Mouse (Mus musculus) gastrocnemius, postnatal 10 days (tissue): Measurements from ENCODE around the gene Snx27. TPM values are rescaled to one million over a fixed set of nuclear protein-coding genes. Genes with fewer than 3 reads are reported as not detected.

ENCODE experiments used
- DNase-seq: peaks from one replicate; pipeline ENCODE4 v3.0.0; 2021; ENCODE audit warnings: mixed read lengths
- total RNA-seq, 2 experiments: library from RNA; stranded (reverse); gene quantifications; 2 replicates each; pipeline ENCODE4 v1.2.3; 2021

The Snx27 gene
- total RNA-seq, 2 experiments from 2014 or later: 29.5 to 37.1 TPM

DNA sequence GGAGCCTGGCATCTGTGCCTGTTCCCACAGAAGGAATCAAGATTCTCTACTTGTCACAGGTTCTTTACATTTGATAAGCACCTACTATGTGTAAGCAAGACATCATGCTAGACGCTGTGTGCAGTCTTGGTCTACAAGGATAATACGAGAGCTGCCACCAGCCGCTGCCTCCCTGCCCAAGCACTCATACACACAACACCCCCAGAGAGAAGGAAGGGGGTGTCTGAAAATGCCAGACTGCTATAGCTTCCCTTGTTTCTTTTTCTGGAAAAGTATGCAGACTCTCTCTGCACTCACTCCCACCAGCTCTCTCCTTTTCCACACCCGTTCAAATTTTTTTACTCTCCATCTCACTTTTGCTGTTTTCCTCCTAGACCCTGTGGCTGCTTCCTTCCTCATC lies 105.1 kb downstream of the Snx27 start:
- no peak for DNase-seq

DNA sequence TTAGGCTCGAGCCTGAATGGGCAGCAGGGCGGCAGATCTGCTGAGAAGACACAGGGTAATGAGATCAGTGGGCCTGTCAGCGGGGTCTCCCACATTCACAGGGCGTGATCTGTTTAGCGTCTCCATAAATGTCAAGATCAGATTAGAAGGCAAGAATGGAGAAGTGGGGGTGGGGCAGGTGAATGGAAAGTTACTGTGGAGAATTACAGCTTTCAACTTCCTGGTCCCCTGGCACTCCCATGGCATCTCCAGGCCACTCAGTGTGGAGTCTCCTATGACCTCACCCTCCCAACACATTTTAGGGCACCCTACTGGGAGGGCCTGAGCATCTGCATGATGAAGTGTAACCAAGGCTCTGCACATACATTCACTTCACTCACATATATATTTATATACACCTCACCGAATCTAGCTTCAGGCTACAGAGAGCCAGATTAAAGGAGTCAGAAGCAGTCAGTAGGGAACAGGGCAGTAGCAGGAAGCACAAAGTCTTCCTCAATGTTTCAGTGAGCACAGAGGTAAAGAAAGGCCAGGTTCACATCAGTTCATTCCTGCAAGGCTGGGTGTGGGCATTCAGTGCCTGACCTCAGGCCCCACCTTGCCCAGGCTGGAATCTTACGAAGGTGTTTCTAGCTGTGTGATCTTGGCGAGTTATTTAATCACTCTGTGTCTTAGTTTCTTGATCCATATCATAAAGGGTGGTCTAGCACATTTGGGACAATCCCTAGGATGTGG lies 106.0 kb downstream of the Snx27 start:
- no peak for DNase-seq

GRCm38 (mm10) chr3:94473567-94474232 lies 108.8 kb downstream of the Snx27 start:
- DNase-seq: peak; percentile 25

GRCm38 (mm10) chr3:94473115-94473505 lies 109.4 kb downstream of the Snx27 start:
- DNase-seq: no peak

DNA sequence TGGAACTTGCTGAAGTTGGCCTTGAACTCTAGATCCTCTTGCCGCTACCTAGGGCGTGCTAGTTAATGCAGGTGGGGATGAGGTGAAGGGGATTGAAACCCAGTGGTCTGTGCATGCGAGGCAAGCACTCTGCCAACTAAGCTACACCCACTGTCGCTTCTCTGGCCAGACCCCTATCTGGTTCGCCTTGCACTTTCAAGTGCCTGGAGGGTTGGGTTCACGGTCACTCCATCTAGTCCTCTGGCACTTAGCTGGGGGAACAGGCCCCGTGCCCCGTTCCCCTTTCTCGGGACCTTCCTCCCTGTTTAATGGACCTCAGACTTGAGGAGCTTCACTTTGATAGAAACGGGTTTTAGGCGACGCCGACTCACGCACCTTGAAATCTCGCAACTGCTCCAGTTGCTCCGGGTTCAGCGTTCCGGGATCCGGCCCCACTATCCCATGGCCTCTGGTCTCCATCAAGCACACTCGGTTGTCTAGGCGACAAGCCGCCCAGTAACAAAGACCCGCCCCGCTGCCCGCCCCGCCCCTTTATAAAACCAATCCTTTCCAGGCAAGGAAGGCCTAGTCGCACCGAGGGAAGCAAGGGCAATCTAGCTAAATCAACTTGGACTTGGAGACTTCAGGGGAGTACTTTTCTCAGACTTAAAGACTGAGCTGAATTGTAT lies 109.9 kb downstream of the Snx27 start:
- peak; percentile 24 for DNase-seq

DNA sequence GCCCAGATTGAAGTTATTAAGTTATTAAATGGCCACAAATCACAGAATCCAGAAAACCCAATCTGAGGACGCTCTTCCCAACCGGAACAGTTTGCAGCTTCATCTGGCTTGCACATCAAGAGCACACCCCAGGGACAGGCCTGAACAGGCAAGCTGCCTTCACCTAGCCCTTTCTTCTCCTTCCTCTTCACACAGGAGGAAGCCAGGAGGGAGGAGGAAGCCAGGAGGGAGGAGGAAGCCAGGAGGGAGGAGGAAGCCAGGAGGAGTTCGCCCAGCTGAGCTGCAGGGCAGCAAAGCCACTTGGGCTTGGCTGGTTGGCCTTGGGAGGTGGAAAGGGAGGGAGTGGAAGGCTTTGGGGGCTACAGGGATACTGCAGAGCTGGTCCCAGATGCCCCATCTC lies 113.6 kb downstream of the Snx27 start:
- DNase-seq: no peak

- no peak for DNase-seq
Measured at GRCm38 (mm10) chr3:94465632-94466430, 116.7 kb downstream of the Snx27 start.

DNA sequence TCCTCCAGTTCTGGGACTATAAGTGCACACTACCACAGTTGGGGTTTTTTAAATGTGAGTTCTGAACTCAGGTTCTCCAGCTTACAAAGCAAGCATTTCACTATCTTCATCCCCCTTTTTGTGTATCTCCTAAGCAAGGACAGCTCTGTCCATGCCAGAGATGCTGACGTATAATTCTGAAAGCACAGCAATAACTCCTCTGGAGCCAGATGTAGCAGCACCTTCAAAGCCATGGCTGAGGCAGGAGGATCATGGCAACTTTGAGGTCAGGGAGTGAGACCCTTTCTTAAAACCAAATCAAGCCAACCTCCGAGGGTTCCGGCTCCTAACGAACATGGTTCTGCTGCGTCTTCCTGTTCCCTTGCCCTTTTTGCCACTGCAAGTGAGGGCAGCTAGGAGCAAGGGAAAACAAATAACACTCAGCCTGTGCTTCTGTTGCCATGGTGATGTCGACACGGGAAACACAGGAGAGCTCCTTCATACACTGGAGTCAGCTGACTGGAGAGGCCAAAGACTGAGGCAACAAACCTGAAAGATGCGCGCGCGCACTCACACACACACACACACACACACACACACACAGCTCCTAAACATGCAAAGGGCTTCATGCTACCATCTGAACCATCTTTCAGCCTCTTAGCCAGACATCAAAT lies 118.5 kb downstream of the Snx27 start:
- no peak for DNase-seq

DNA sequence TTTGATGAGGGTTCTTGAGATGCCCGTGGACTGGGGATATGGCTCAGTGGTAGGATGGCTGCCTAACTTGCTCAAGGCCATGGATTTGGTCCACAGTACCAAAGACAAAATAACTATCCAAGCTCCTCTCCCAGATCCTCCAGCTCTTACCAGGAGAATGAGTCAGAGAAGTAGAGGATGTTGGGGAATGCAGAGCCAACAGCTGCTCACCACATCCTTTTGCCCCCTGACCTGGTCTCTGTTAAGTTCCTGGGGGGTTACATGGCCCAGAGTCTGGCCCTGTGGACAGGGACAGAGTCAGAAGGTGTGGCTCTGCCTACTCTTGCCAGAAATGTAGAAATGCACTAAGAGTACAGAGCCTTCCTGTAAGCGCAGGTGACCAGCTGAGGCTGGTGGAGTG lies 122.7 kb downstream of the Snx27 start:
- DNase-seq: no peak

DNA sequence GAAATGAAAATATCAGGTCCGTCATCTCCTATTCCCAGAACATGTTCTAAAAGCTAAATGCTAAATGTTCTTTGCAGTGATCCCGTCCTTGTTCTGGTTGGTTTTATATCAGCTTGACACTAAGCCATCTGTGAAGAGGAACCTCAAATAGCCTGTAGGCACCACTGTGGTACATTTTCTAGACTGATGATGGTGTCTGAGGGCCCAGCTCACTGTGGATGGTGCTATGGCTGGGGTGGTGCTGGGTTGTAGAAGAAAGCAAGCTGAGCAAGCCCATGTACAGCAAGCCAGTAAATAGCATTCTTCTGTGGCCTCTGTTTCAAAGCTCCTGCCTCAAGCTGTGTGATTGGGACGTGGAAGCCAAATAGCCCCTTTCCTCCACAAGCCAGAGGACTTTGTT lies 125.5 kb downstream of the Snx27 start:
- DNase-seq: no peak

DNA sequence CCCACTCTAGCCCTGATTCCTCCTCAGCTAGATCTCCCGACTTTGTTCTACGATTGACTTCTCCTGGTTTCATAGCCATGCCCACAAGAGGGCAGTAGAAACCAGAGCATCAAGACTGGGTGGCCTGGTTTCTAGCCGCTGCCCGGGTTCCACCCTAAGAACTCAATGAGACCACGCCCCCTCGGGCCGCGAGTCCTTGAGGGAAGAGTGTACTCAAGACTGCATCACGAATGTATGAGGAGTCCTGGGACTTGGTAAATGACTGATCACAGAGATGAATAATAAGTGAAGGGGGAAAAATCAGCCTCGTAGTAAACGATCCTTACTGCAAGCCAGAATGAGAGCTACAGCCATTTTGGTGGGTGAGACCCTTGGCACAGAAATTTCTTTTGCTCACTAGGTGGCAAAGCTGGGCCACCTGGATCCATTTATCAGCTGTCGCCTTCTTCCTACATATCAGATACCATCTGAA lies 126.0 kb downstream of the Snx27 start:
- DNase-seq: peak; percentile 75

DNA sequence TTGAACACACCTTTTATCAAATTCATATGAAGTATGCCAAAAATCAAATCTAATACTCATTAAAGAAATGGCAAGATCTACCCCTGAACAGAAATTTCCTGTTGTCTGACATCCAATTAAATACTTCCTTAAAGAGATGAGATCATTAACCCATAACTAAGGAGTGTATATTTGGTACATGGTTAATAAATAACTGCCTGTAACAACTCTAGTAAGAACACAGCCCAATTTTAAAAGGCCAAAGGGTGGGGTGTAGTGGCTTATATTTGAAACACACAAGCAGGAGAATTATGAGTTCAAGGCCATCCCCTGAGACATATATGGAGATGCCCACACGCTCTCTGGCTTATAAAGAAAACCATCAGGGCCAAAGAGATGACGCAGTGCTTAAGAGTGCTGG lies 133.1 kb downstream of the Snx27 start:
- no peak for DNase-seq

Other genes with a start within 250 kb of the Snx27 start
- not detected for gene Them5, start 240.6 kb downstream of the Snx27 start, total RNA-seq
- under 1 TPM; 0.34 to 0.56 TPM for gene C2cd4d, start 220.3 kb downstream of the Snx27 start, total RNA-seq
- gene Rorc, start 209.9 kb downstream of the Snx27 start, total RNA-seq: 10 to 100 TPM; 18.2 to 19.9 TPM
- under 1 TPM in 1 of 2 experiments, not detected in 1; 0.25 TPM for gene Lingo4, start 184.2 kb downstream of the Snx27 start, total RNA-seq
- 1 to 10 TPM; 6.3 to 8.9 TPM for gene Tdrkh, start 169.4 kb downstream of the Snx27 start, total RNA-seq
- gene Mrpl9, start 139.4 kb downstream of the Snx27 start, total RNA-seq: 10 to 100 TPM; 42.3 to 54.0 TPM
- not detected for gene Oaz3, start 138.8 kb downstream of the Snx27 start, total RNA-seq
- gene Celf3, start 104.4 kb downstream of the Snx27 start, total RNA-seq: under 1 TPM; 0.49 to 0.61 TPM
- 1 to 10 TPM; 5.0 to 7.9 TPM for gene Riiad1, start 102.4 kb downstream of the Snx27 start, total RNA-seq
- gene Gm10972, start 60.4 kb upstream of the Snx27 start, total RNA-seq: not detected
- gene Tuft1, start 76.2 kb upstream of the Snx27 start, total RNA-seq: 1 to 10 TPM; 1.1 to 1.2 TPM
- 1 to 10 TPM in 1 of 2 experiments, under 1 TPM in 1; 0.54 to 2.0 TPM for gene Selenbp2, start 110.8 kb upstream of the Snx27 start, total RNA-seq
- gene Cgn, start 203.8 kb upstream of the Snx27 start, total RNA-seq: under 1 TPM; 0.29 to 0.38 TPM